Mouse (Mus musculus): ENCODE measurements at regions not wholly inside any gene's neighbourhood (a gene's known extent, or its start where the extent isn't known, plus 50 kb on each side); places are given as distances from the start of the nearest gene placed in this dataset.

DNA sequence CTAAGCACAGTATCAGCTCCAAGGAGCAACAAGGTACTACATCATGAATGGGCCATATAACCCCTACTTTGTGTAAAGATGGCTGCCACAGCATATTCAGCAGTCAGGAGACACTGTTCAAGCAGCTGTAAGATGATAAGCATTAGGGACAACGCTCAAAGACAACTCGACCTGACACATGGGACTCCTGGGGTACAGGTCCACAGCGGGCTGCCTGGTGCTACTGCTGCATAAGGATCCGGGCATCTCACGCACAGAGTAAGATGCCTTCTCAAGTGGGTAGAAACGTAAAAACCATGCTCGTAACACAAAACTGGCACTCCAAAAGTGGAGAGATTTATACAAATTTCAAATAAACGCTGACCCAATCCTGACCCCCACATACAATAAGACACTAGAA lies 171.7 kb upstream of the Smim15 start:
- in situ Hi-C loops (cut with MboI; ENCODE audit: low sequenced_read_pairs in 2 of 2, unreplicated experiment in 2 of 2): no loop called here
- TF ChIP-seq ZNF384 (IDR thresholded peaks at IDR 0.05; ENCODE audit: low read depth, low read length) (no peak), HCFC1 (IDR thresholded peaks at IDR 0.05; ENCODE audit: borderline replicate concordance, insufficient read depth, low read length) (no peak), ZC3H11A (IDR thresholded peaks at IDR 0.05; ENCODE audit: borderline replicate concordance, low read depth, low read length) (no peak)
- H3K9ac ChIP-seq (ENCODE audit: insufficient read depth, low read depth, low read length, poor library complexity, severe bottlenecking): no peak overlapping the region

DNA sequence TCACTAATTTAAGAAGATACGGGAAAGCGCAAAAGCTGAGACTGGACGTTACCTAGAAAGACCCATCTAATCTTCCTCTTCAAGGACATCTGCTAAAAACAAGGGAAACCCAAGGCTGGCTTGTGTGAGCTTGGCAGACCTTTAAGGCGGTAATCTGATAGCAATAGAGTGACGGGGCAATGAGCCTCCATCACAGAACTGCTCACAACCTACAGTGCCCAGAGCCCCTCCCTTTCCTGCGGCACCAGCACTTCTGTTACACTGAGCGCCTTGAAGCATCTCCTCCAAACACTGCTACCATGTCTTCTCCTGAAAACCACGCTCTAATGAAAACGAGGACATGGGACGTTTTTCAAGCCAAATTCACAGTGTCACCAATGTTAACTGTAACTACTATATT lies 172.1 kb upstream of the Smim15 start:
- in situ Hi-C loops (cut with MboI; ENCODE audit: low sequenced_read_pairs in 2 of 2, unreplicated experiment in 2 of 2): no loop called here

More for the DNA sequence above, 171.7 kb upstream of the Smim15 start:
- Histone ChIP-seq H3K4me1 (ENCODE audit: control insufficient read depth in 2 of 2, insufficient read depth in 2 of 2, low read length in 2 of 2, poor library complexity in 1 of 2) (peaks cover 0 to 6% of the 10 kb centered on the region in 2 experiments; a peak in 2 of 4 replicates), H3K36me3 (ENCODE audit: control insufficient read depth, insufficient read depth, low read length, poor library complexity, severe bottlenecking) (no peaks in the 10 kb centered on the region), H3K4me3 (ENCODE audit: insufficient read depth in 1 of 2, low read depth in 1 of 2, low read length in 2 of 2, poor library complexity in 1 of 2, severe bottlenecking in 1 of 2) (no peak overlapping the region), H3K9me3 (ENCODE audit: control insufficient read depth, insufficient read depth, low read depth, low read length) (no peaks in the 10 kb centered on the region), H3K27ac (ENCODE audit: insufficient read depth, low read depth, low read length, poor library complexity, severe bottlenecking) (no peak overlapping the region)
- no peak for DNase-seq (ENCODE audit: low read depth, low spot score)

DNA sequence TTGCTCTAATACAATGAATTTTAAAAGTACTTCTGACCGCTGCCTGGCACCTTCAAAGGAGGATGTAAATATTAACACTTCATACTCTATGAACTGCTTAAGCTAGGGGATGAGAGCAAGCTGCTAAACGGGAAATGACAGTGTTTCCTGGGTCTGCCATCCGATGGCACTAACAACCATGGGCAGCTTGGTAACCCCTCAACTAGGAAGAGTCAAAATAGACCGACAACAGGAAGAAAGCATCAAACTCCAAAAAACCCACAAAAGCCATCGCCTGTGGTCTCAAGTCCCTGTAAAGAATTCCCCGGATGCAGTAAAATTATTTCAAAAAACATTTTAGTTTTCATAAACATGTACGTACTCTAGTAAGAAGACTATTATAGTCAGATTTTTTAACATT lies 175.3 kb upstream of the Smim15 start:
- Histone ChIP-seq H3K9me3 (ENCODE audit: control insufficient read depth, insufficient read depth, low read depth, low read length) (no peaks in the 10 kb centered on the region), H3K4me1 (ENCODE audit: control insufficient read depth in 2 of 2, insufficient read depth in 2 of 2, low read length in 2 of 2, poor library complexity in 1 of 2) (peaks cover 0 to 8% of the 10 kb centered on the region in 2 experiments; a peak in 2 of 4 replicates), H3K27ac (ENCODE audit: insufficient read depth, low read depth, low read length, poor library complexity, severe bottlenecking) (no peak overlapping the region), H3K9ac (ENCODE audit: insufficient read depth, low read depth, low read length, poor library complexity, severe bottlenecking) (no peak overlapping the region), H3K36me3 (ENCODE audit: control insufficient read depth, insufficient read depth, low read length, poor library complexity, severe bottlenecking) (no peaks in the 10 kb centered on the region), H3K4me3 (ENCODE audit: insufficient read depth in 1 of 2, low read depth in 1 of 2, low read length in 2 of 2, poor library complexity in 1 of 2, severe bottlenecking in 1 of 2) (no peak overlapping the region)
- in situ Hi-C loops (cut with MboI; ENCODE audit: low sequenced_read_pairs in 2 of 2, unreplicated experiment in 2 of 2): no loop called here
- TF ChIP-seq CHD2 (IDR thresholded peaks at IDR 0.05; ENCODE audit: low read depth, low read length): no peak
- TF ChIP-seq HCFC1 (IDR thresholded peaks at IDR 0.05; ENCODE audit: borderline replicate concordance, insufficient read depth, low read length): no peak
- TF ChIP-seq MAFK (IDR thresholded peaks at IDR 0.05; ENCODE audit: insufficient read depth, low read depth, low read length): no peak
- no peak for TF ChIP-seq ZC3H11A (IDR thresholded peaks at IDR 0.05; ENCODE audit: borderline replicate concordance, low read depth, low read length)
- TF ChIP-seq ZNF384 (IDR thresholded peaks at IDR 0.05; ENCODE audit: low read depth, low read length): no peak
- no peak for DNase-seq (ENCODE audit: low read depth, low spot score)

More for the DNA sequence above, 172.1 kb upstream of the Smim15 start:
- H3K4me3 ChIP-seq (ENCODE audit: insufficient read depth in 1 of 2, low read depth in 1 of 2, low read length in 2 of 2, poor library complexity in 1 of 2, severe bottlenecking in 1 of 2): no peak overlapping the region
- DNase-seq (ENCODE audit: low read depth, low spot score): no peak
- peaks cover 0 to 6% of the 10 kb centered on the region in 2 experiments; a peak in 2 of 4 replicates for H3K4me1 ChIP-seq (ENCODE audit: control insufficient read depth in 2 of 2, insufficient read depth in 2 of 2, low read length in 2 of 2, poor library complexity in 1 of 2)
- H3K27ac ChIP-seq (ENCODE audit: insufficient read depth, low read depth, low read length, poor library complexity, severe bottlenecking): no peak overlapping the region
- no peaks in the 10 kb centered on the region for H3K9me3 ChIP-seq (ENCODE audit: control insufficient read depth, insufficient read depth, low read depth, low read length)
- H3K36me3 ChIP-seq (ENCODE audit: control insufficient read depth, insufficient read depth, low read length, poor library complexity, severe bottlenecking): no peaks in the 10 kb centered on the region
- H3K9ac ChIP-seq (ENCODE audit: insufficient read depth, low read depth, low read length, poor library complexity, severe bottlenecking): no peak overlapping the region
- TF ChIP-seq MAFK (IDR thresholded peaks at IDR 0.05; ENCODE audit: insufficient read depth, low read depth, low read length): no peak
- no peak for TF ChIP-seq ZNF384 (IDR thresholded peaks at IDR 0.05; ENCODE audit: low read depth, low read length)
- no peak for TF ChIP-seq HCFC1 (IDR thresholded peaks at IDR 0.05; ENCODE audit: borderline replicate concordance, insufficient read depth, low read length)
- TF ChIP-seq CHD2 (IDR thresholded peaks at IDR 0.05; ENCODE audit: low read depth, low read length): no peak
- no peak for TF ChIP-seq ZC3H11A (IDR thresholded peaks at IDR 0.05; ENCODE audit: borderline replicate concordance, low read depth, low read length)

DNA sequence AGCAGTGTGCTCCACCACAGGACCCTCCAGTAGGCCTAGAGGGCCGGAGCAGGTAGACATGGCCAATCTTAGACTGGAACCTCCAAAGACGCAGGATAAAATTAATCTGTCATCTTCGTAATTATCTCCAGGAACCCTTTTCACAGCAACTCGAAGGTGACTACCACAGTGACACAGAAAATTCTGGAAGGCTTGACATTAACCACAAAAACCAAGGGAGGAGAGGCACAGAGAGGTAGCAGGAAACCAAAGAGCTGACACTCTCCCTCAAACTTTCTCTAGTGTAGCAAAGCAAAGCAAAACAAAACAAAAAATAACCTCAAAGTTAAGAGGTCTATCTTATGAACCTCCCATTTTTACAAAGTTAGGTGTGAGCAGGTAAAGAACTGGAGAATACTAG lies 177.4 kb upstream of the Smim15 start:
- peaks cover 5% of the 10 kb centered on the region in 2 experiments; a peak in 2 of 4 replicates for H3K4me1 ChIP-seq (ENCODE audit: control insufficient read depth in 2 of 2, insufficient read depth in 2 of 2, low read length in 2 of 2, poor library complexity in 1 of 2)
- DNase-seq (ENCODE audit: low read depth, low spot score): no peak
- in situ Hi-C loops (cut with MboI; ENCODE audit: low sequenced_read_pairs in 2 of 2, unreplicated experiment in 2 of 2): no loop called here
- H3K9ac ChIP-seq (ENCODE audit: insufficient read depth, low read depth, low read length, poor library complexity, severe bottlenecking): no peak overlapping the region
- TF ChIP-seq HCFC1 (IDR thresholded peaks at IDR 0.05; ENCODE audit: borderline replicate concordance, insufficient read depth, low read length) (no peak), CHD2 (IDR thresholded peaks at IDR 0.05; ENCODE audit: low read depth, low read length) (no peak), ZC3H11A (IDR thresholded peaks at IDR 0.05; ENCODE audit: borderline replicate concordance, low read depth, low read length) (no peak), ZNF384 (IDR thresholded peaks at IDR 0.05; ENCODE audit: low read depth, low read length) (no peak), MAFK (IDR thresholded peaks at IDR 0.05; ENCODE audit: insufficient read depth, low read depth, low read length) (no peak)
- H3K36me3 ChIP-seq (ENCODE audit: control insufficient read depth, insufficient read depth, low read length, poor library complexity, severe bottlenecking): no peaks in the 10 kb centered on the region
- no peak overlapping the region for H3K27ac ChIP-seq (ENCODE audit: insufficient read depth, low read depth, low read length, poor library complexity, severe bottlenecking)
- no peaks in the 10 kb centered on the region for H3K9me3 ChIP-seq (ENCODE audit: control insufficient read depth, insufficient read depth, low read depth, low read length)
- H3K4me3 ChIP-seq (ENCODE audit: insufficient read depth in 1 of 2, low read depth in 1 of 2, low read length in 2 of 2, poor library complexity in 1 of 2, severe bottlenecking in 1 of 2): no peak overlapping the region
